Mouse (Mus musculus): Measurements from ENCODE around the gene Mgll.

Gene Mgll

DNA sequence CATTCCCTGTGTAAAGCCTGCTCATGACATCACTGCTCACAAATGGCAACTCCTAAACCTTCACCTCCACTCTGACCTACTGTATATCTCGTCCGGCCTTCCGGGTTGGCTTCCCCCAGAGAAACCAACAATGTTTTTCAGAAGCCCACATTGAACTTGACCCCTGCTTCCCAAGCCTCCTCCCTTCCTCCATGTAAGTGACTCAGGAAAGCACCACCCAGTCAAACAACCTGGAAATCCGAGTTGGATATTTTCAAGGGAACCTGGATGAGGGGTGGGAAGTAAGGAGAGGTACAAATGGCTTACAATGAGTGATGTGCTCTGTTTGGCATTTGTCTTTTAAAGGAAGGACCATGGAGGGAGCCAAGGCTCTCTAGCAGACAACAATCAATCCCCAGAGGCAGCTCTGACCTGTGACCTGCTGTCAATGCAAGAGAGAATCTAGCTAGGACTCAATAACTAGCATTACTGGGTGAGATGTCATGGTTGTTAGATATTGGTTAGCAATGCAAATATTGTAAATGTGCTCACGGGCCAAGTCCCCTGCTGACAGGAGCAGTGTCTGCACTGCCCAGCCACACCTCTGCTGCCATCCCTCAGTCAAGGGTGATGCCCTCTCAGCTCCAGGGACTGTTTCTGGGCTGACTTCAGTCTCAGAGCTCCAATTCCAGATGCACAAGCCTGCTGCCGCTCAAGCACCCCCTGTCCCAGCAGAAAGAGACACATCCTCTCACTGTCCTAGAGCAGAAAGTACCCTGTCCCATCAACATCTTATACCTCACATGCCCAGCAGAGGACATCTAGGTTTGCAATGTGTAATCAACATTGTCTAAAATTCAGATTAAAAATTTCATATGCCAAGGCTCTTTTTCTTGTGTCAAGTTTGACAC is 6.8 kb upstream of the Mgll start:
- DNase-seq (ENCODE audit: low spot score in 2 of 2): no peak

DNA sequence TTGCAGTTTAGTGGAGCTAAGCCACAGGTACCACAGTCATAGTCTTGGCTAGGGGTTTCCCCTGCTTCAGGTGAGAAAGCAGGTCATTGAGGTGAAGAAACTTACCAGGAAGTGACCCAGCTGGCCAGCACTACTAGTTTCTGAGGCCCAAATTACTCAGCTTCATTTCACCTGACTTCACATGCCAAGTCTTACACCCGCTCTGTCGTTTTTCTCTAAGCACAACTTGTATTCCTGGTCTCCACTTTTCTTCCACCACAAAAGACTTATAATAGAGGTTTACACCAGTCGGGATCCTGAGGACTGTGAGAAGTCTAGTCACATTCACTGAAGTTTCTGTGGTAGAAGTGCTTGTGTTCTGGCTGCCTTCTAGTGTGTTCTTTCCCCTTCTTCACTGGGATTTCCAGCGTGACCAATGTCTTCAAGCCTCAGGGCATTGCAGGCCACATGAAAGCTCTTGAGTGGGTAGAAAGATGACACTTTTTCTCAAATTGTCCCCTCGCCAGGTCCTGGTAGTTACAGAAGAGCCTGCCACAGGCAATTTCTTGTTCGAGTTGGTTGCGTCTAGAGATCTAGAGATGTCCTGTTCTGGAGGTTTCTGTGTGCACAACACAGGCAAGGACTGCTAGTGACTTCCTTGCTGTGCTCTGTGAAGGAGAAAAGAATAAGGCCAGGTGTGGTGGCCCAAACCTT is 6.0 kb upstream of the Mgll start:
- DNase-seq (ENCODE audit: low spot score in 2 of 2): no peak

DNA sequence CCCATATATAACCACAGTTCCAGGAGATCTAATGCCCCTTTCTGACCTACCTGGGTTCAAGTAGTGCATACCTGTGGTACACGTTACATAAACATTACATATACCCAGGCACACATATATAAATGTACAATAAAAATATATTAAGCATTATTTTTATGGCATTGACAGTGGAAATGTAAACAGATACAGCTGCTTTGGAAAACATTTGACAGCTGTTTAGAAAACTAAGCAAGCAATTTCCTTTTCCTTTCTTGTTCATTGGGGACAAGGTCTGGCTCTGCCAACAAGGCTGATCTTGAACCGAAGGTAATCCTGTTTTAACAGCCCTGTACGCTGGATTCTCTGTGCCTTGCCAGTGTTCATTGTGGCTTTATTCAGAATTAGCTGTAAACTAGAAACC is 3.2 kb upstream of the Mgll start:
- DNase-seq (ENCODE audit: low spot score in 2 of 2): no peak

DNA sequence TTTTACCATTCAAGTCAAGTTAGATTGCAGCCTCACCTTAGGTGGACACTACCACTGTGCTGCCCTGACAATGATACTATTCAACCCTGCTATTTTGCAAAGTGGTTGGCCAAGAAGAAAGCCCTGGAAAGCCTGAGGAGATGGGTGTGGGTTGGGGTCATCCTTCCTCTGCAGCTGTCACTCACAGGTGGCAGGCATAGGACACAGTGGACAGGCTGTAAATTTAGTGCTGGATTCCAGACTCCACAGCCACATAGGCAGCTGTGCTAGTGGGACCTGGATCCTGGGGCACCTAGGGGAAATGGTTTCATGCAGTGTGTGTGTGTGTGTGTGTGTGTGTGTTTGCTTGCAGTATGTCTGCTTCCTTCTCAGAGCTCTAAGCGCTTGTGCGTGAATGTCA is 1.3 kb upstream of the Mgll start:
- no peak for DNase-seq (ENCODE audit: low spot score in 2 of 2)

DNA sequence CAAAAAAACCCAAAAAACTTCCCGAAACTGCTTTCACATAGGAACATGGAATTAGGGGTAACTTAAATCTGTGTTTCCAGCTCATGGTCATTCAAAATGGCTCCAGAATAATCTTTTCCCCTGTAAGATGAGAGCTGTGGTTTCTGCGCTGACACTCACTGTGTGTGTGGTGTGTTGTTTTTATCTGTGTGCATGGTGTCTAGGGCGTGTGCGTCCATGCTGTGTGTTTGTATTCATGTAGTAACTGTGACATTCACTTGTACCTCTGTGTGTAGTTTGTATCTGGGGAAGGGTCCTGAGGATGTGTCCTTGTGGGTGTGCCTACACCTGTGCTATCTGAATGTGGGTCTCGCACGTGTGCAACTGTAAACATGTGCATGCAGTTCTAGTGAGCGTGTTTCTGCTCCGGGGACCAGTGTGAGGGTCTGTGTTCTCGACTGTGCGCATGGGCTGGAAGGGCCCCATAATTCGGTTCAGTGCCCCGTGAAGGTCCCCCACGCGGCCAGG is 353 bp upstream of the Mgll start:
- DNase-seq (ENCODE audit: low spot score in 2 of 2): no peak

DNA sequence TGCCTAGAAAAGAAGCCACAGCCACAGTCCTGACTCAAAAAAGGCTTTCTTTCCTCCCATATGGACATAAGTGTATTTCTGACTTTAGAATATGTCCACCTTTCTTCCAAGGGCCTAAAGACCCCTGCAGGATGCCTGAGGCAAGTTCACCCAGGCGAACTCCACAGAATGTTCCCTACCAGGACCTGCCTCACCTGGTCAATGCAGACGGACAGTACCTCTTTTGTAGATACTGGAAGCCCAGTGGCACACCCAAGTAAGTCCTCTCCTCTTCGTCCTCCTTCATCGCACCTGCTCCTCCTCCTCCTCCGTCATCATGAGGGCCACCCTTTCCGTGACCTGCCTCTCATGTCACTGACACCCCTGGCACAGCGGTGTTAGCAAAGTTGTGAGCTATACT is 1.4 kb downstream of the Mgll start:
- DNase-seq (ENCODE audit: low spot score in 2 of 2): no peak

DNA sequence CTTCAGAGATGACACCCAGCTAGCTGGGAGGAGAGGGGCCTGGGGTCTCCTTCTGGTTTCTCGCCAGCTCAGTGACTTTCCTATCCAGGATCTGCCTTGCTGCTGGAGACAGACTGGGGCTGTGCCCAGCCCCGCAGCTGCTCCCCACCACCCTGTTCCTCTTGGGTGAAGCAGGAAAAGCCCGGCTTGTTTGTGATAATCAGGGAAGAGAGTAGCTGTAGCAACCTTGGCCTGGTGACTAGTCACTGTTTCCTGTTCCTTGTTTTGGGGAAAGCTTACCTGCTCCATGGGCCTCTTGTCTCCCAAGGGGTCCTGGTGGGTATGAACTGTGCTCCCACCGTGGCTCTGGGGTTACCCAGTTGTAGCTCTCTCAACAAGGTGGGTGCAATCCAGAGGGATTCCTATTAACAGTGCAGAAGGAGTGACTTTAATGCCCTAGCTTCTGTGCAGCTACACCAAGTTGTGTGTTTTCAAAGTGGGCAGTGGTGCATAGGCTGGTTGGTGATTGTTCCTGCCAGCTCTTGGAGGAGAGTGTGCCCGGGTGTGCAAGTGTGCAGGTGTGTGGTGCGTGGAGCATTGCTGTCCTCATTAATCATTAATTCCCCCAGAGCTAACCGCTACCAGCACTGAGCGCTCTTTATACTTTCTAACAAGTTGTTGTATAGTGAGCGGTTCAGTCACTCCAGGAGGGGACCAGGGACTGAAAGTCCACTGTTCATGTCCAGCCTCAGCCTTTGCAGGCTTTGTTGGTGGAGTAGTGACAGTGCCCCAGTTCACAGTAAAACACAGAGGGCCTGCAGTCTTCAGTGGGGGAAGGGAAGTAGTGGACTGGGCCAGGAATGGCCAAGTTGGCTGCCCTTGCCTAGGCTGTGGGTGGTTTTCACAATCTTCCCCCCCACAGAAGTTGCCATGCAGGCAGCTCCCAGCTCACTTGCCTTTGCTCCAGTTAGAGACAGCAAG is 2.3 kb downstream of the Mgll start:
- peak; percentile 51 to 69 for DNase-seq (ENCODE audit: low spot score in 2 of 2)

DNA sequence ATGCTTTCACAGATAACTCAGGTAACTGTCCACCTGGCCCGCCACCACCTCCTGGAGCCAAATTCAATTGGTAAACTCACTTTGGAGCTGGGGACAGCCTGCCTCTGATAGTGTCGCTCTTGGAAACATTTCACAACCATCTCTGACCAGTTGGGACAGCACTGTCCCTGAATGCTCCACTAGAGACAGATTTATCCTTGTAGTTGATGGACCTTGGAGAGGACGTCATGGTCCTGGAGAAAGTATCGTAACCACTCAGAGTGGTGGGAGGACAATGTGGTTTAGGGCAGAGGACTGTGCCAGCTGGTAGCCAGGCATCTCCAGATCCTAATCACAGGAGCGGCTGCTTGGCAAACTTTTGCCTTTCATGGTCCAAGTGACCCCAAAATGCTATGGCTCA is 3.3 kb downstream of the Mgll start:
- DNase-seq (ENCODE audit: low spot score in 2 of 2): no peak

DNA sequence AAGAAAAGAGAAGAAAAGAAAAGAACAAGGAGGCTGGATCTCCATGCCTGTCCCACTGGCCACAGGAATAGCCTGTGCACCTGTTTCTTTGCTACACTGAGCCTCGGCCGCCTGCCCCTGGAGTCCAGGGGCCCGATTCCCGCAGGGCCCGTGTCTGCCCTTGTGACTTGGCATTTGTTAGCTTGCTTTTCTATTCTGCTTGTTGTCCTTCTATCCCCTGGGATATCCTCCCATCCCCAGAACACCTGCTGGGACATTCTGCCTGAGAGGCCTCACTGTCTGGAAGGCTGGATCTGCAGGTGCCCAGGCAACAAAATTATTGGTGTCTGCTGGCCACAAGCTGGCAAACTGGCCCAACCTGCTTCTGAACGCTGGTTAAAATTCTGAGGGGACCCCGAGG is 3.8 kb downstream of the Mgll start:
- DNase-seq (ENCODE audit: low spot score in 2 of 2): no peak

DNA sequence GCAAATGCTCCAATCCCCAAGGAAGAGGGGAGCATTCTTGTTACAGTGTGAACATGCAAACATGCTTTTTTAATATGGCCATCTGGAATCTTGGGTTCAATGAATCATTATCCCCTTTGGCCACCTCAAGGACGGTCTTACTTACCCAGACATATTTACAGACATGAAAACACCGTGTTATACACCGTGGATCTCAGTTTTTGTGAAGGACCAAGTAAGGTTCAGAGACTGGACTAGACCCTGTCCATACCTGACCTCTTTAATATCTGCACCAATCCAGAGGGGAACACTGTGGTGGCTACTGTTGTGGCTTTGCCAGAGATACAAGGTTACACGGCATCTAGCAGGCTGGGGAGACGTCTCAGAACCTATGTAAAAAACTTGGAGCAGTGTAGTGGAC is 4.3 kb downstream of the Mgll start:
- no peak for DNase-seq (ENCODE audit: low spot score in 2 of 2)

DNA sequence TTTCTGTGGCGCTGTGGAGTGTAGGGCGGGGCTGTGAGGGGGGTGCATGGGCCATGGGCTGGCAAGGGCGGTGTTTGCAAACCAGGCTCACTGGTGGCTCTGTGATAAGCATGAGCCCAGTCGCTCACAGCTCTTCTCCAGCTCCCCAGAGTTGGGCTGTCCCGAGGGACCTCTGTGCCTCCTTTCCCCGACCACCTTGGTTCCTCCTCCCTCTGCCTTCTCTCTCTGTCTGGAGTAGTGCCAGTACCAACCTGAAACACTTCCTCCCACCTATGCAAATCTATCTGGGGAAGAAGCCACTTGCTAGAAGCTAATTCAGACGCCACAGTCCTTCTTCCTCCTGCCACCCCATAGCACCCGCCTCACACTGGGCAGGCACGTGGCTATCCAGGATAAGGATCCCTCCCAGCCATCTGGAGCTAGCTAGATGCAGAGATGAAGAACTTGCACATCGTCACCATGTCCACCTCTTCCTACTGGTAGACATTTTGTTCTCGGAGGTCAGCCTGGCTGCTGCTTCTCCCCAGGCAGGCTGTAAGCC is 7.1 kb downstream of the Mgll start:
- DNase-seq (ENCODE audit: low spot score in 2 of 2): no peak

DNA sequence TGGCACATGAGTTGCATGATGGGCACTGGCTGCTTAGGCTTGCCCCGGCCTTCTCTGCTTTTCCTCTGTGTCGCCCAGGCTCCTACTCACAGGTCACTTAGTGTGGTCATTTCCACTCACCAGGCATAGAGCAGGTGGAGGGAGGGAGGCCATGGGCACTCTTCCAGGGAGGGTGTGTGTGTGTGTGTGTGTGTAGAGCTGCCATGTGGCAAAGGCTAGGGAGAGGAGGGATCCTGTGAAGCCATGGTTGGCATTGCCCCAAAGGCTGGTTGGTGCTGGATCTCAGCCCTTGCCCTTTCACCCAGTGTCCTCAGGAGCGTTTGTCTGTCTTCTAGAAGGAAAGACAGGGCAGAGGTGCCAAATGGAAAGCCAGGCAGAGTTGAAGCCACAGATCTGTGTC is 7.8 kb downstream of the Mgll start:
- DNase-seq (ENCODE audit: low spot score in 2 of 2): no peak

DNA sequence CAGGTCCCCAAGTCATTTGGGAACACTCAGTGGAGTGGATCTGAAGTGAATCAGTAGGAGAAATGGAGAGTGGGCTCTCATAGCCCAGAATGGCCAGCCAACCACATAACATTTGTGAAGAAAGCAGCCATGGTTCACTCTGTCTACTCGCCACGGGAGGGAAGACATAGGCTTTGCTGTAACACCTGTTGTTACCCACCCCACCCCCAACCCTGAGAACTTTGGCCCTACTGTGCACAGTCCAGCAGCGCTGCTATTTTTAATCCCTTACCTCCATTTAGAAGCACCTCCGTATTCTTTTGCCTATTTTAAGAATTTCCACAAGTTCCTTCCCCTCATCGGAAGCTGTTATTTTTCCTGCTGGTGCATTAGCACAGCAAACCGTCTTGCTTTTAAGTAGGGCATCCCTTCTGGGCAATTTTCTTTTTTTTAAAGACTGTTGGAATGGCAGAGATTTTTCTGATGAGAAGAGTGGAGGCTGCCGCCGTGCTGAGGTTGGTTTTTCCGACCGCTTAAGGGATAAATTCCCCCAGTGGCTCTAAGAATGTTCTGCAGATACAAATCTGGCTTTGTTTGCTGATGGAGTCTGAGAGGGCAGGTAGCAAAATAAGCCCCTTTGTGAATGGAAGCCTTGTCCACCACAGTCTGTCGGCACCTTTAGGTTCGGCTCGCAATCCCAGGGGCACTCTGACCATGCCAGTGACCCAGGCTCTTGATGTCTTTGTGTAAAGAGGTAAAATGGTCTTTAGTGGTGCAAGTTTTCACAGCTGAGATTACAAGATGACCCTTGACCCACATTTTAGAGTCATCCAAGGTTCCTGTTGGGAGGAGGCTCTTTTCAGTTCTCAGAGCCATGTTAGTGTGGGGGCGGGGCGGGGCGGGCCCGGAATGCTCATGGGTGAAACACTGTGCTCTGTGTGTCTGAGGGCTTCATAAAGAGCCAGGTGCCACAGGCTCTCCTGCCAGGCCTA is 8.7 kb downstream of the Mgll start:
- no peak for DNase-seq (ENCODE audit: low spot score in 2 of 2)

DNA sequence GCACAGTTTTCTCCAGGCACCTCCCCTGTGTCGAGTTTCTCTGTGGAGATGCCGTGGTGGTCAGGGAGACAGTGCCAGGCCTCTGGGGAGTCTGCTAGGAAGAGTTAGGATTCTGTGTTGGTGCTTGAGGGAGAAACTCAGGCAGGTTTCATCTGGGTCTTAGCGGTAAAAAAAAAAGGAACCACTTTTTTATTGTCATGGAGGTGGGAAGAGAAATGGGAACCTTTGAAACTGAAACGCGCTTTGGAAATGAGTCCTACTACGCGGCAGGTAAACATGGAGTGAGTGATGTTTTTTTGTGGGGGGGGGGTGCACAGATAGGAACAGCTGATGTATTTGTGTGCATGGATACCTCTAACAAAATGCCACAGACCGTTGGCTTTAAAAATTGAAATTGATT is 12.1 kb downstream of the Mgll start:
- no peak for DNase-seq (ENCODE audit: low spot score in 2 of 2)

DNA sequence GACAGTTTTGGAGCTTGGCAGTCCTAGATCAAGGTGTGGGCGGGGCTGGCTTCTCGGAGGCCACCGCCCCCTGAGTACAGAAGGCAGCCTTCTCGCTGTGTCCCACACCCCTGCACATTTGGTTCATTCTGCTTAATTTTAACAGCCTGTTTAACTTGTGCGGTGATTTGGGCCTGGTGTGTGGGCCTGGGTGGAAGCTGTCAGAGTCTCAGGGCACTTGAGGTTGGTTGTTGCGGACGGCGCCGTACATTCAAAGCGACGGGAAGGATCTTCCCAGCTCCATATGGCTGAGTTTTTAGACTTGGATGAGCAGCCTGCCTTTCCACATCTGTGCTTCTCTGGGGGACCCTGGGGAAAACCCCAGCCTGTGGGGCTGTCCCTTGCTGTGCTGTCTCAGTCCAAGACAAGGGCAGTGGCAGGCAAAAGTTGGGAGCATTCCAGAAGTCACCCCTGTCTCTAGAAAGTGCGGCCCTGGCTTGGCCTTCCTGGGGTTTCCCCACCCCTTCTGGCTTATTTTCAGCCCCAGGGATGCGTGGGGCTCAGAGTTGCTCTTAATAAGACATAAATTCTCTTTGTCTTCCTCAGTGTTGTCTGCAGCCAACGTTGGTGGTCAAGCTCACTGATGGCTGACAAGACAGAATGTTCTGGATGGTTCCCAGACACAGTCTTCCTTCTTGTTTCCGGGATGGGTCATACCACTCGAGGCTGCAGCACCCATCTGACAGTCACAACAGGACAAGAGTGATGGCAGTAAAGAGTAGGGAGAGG is 12.7 kb downstream of the Mgll start:
- DNase-seq (ENCODE audit: low spot score in 2 of 2): peak in 1 of 2 experiments; percentile 36

DNA sequence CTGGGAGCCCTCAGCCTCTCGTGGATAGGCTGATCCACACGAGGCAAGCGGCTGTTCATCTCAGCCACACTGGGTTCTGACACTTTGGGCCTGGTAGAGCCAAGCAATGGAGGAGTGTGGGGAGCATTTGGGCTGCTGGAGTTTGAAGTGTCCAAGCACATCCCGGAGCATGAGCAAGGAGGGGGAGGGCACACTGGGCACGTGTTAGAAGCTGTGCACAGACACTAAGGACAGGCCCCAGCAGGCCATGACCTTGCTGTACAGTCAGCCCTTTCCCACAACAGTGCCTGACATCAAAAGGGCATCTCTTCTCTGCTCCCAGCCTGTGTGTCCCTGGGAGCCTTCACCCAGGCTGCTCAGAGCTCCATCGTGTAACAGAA is 13.3 kb downstream of the Mgll start:
- DNase-seq (ENCODE audit: low spot score in 2 of 2): no peak

DNA sequence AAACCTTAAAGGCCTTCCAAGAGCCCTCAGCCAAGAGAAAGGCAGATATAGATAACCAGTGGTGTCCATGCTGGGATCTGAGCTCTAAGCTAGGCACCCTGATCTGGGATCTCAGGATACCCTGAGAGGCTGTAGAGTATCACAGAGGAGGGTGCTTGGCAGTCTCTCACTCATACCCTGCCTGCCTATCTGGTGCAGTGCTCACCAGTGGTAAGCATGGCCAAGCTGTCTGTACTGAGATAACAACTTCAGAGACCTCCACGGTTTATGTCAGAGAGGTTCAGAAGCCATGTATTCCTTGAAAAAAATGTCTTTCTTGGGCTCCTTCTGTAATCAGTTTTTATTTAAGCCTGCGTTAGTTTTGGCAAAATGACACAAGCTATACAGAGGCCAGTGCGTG is 16.8 kb downstream of the Mgll start:
- no peak for DNase-seq (ENCODE audit: low spot score in 2 of 2)

DNA sequence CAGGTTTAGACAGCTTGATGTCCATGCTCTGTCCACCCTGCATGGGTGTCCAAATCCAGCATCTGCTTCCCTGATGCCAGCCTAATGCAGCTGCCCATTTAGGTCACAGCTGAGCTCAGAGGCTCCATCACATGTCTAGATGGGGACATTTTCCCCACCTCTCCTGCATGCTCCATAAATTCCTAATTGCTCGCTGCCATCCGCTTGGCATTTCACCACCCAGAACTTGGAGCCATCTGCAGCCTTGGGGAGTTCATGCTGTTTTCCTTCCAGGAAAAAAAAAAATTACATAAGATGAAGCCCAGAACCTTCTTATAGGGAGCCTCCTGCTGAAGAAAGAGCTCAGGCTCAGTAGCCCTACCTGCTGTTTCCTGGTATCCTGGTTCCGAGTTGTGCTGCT is 17.6 kb downstream of the Mgll start:
- DNase-seq (ENCODE audit: low spot score in 2 of 2): peak in 1 of 2 experiments; percentile 18

DNA sequence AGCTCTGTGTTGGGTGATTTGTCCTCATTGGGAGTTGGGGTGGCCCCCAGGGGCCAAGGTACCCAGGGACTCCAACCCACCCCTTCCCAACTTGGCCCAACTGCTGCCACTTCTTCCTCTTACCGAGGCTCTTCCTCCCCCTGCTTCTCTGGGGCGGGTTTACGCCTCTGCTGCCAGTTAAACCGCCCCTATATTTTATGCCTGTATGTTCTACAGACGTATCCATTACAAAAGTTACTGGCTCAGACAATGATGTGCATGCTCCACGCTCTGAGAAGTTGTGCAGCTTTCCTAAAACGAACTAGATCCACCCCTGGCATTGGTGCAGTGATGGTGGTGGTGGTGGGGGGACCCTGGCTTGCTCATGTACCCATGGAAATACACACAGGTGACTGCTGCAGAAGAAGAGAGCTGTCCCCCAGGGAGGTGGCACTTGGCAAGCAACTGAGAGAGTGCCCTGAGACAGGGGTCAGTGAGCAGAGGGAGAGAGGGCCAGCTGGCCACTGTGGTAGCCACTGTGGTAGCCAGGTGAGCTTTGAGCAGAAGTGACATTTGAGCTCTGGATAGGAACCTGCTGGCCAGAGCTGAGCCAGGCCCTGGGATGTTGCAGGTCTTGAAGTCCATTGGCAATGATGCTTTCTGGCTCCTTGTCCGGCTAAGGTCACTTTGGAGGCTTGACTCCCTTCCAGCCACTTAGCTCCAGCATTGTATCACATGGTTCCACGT is 18.2 kb downstream of the Mgll start:
- DNase-seq (ENCODE audit: low spot score in 2 of 2): peak in 1 of 2 experiments; percentile 8
